Mouse (Mus musculus): Measurements from ENCODE around the gene Slc22a27. TPM values are rescaled to one million over a fixed set of nuclear protein-coding genes. Genes with fewer than 3 reads are reported as not detected.
"Not testable (repeated sequence)": the region's sequence is repeated elsewhere in the genome, so short reads cannot be mapped to it uniquely, and the experiment has no call there.

Slc22a27 gene
- not detected in 2 replicates for total RNA-seq (2021)
- long read RNA-seq, partial matches to known transcripts, result 1 of 6 reads
- long read RNA-seq, other reads (novel, unspliced or antisense), result 3 of 6 reads

GRCm38 (mm10) chr19:7965927-7966326, at the start of gene Slc22a27:
Gene Slc22a27 (minus strand): TSS chr19:7966027.
- not testable (repeated sequence) for DNase-seq

DNA sequence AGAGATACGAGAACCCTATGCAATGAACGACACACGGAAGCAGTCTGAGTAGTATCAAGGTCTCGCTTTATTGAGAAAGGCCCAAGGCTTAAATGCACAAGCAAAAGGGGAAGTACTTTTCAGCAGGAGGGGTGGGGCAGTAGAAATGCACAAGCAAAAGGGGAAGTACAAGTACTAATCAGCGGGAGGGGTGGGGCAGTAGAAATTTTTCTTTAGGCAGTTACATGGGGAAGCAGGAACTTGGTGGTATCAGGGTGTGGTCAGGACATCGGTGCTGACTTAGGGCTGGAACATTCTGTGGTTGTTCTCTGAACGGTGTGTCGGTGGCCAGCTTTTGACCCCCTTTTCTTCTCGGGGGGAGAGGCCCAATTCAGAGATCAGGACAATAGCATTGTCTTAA, 45.8 kb upstream of the Slc22a27 start:
- not testable (repeated sequence) for DNase-seq

- not testable (repeated sequence) for DNase-seq
Measured at GRCm38 (mm10) chr19:8009086-8009485, 43.3 kb upstream of the Slc22a27 start.

DNA sequence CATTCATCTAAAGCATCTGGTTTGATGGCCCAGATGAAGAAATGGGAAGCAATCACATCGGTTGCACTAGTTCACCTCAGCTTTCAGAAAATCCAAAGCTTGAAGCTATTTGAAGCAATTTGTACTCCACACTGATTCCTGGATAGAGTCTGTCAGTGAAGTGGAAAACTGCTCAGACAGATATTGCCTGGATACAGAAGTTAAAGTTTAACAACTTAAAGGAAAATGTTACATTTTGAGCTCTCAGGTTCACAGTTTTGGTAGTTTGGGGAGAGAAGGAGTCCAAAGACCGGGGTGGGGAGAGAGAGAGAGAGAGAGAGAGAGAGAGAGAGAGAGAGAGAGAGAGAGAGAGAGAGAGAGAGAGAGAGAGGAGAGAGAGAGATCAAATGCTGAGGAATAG, 2.9 kb upstream of the Slc22a27 start:
- no peak for DNase-seq

- DNase-seq, result not testable (repeated sequence)
Measured at GRCm38 (mm10) chr19:7966550-7966949, 723 bp upstream of the Slc22a27 start.

DNA sequence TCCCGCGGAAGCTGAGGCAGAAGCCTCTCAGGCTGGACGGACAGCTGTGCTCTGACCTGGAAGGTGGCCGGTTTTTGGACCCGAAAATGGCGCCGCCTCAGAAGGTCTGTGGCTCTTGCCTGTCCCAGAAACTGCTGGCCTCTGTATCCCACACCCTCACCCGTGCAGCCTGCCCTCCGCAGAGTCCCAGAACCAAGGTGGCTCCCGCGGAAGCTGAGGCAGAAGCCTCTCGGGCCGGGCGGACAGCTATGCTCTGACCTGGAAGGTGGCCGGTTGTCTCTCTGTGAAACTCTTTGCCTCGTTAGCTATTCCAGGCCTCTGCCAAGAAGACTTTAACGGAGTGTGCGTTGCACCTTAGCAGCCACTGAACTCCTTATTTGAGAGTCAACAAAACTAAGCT, 26.4 kb downstream of the Slc22a27 start:
- not testable (repeated sequence) for DNase-seq

DNA sequence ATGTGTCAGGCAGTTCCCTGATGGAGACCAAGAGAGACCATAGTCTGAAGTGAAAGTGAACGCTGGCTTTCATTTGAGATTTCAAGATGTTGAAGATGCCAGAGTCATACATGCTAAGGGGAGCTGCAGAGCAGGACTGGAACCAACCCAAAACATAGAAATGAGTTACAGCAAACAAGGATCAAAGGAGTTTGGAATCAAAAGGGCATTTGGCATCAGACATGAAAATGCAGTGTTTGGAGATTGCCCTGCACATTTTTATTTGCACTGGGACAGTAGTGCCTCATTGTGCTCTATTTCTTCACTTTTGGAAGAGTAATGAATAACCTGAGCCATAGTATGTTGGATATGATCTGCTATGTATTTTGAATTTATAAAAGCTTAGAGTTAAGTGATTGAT, 89.2 kb downstream of the Slc22a27 start:
- DNase-seq, result no peak

DNA sequence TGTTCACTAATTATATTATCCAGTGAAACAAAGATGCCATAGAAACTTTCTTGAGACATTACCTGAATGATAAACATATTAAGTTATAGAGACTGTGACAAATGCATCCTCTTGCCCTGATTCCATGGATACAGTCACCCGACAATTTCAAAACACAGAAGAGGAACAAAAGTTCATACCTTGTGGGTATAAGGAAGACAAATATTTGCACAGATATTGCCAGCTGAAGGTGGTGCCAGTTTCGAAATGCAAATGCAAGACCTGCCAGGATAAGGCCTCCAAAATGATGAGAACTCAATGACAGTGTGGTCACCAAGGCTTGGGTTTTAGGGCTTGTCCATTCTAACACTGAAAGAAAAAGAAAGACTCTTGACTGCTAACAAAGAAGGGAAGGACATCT, 136.0 kb downstream of the Slc22a27 start:
- DNase-seq, result no peak

Small RNA genes lying within 50 kb of the gene (microRNA-seq; reads per million reads assigned to microRNA genes)
- gene Gm24951, result 0 reads per million in 2 experiments

Other genes with a start within 250 kb of the Slc22a27 start
- gene Slc22a26, start 163.4 kb downstream of the Slc22a27 start, total RNA-seq (2021), result 0.33 TPM in 1 of 2 replicates, not detected in the other
- gene Slc22a28, start 166.0 kb upstream of the Slc22a27 start, total RNA-seq (2021), result not detected in 2 replicates